Mouse (Mus musculus) testis, adult 2 months (tissue): ENCODE data around the gene I0C0044D17Rik.

Source experiments
- CTCF ChIP-seq: fragments of 200-500 bp; IDR thresholded peaks from 2 replicates; pipeline ENCODE4 v1.5.1; 2012; ENCODE audit warnings: low read depth, mild to moderate bottlenecking, inconsistent platforms, low read length, moderate library complexity; ENCODE audit not compliant: control insufficient read depth, insufficient read depth, insufficient replicate concordance
- POLR2A ChIP-seq: fragments of 200-500 bp; IDR thresholded peaks from 2 replicates; pipeline ENCODE4 v1.6.1; 2012; ENCODE audit warnings: low read depth, mild to moderate bottlenecking, inconsistent platforms, low read length, moderate library complexity; ENCODE audit not compliant: control insufficient read depth

- TF ChIP-seq CTCF (no peak), POLR2A (no peak)
These were observed 26.9 kb downstream of the I0C0044D17Rik start for GRCm38 (mm10) chr4:98796591-98797341.
